Mouse (Mus musculus): ENCODE data around the gene Hs3st3b1. TPM values are rescaled to one million over a fixed set of nuclear protein-coding genes. Genes with fewer than 3 reads are reported as not detected.

The Hs3st3b1 gene
- total RNA-seq (2023): 10 to 100 TPM; 12.6 to 12.9 TPM

GRCm38 (mm10) chr11:63922091-63922621, at the start of gene Hs3st3b1:
Hs3st3b1 (minus strand) TSS chr11:63922290.

Other genes with a start within 250 kb of the Hs3st3b1 start
- gene Cox10, start 157.2 kb upstream of the Hs3st3b1 start, total RNA-seq (2023): 10 to 100 TPM; 16.6 to 19.4 TPM